Mouse (Mus musculus) adrenal gland, adult 18-20 months (tissue): ENCODE data around the gene a. TPM values are rescaled to one million over a fixed set of nuclear protein-coding genes. Genes with fewer than 3 reads are reported as not detected.
"Not testable (repeated sequence)": the region's sequence is repeated elsewhere in the genome, so short reads cannot be mapped to it uniquely, and the experiment has no call there.

Experiments used
- DNase-seq, 2 experiments: peaks; one replicate each; pipeline ENCODE4 v3.0.0; 2021 to 2022; ENCODE audit warnings: low spot score in 2 of 2
- total RNA-seq, 2 experiments: library from RNA; stranded (reverse); gene quantifications; 1 replicate in 1 of 2; 2 replicates in 1 of 2; pipeline ENCODE4 v1.2.3; 2021

Gene a
- total RNA-seq, 2 experiments from 2014 or later, result not detected

- DNase-seq, result no peak
Measured at GRCm38 (mm10) chr2:154917866-154918641, 126.9 kb downstream of the a start.

DNA sequence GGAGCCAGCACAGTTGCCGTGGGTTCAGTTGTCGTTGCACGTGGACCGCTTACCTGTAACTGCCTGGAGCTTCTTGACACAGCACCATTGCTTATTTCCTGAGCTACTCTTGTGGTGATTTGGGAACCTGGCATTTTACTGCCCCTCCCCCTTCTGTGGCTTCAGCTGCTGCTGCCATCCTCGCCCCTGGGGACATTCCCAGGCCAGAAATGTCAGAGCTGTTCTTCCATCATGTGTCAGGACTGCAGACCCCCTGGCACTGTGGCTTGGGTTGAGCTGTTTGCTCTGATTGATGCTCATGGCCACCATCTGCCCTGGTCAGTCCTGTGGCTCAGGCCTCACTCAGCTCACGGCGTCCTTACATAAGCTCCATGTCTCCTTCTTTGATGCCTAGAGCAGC, 129.7 kb downstream of the a start:
- DNase-seq, result no peak

DNA sequence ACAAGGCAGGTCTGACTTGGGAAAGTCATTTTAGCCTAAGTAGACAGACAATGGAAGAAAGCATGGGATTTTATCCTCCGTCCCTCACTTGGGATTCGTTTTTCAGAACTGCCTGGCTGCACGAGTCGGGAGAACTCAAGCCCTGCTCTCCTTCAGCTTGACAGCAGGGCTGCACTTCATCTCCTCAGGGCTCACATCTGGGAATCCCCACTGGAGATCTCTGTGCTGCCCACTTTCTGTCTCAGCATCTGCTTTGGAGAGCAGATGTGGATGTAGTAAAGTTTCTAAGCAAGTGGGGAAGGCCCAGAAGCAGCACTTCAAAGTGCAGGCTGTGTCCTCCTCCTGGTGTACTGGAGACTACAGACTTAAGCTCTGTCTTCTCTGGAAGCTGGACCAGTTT, 130.9 kb downstream of the a start:
- not testable (repeated sequence) for DNase-seq

- DNase-seq, result no peak
Measured at GRCm38 (mm10) chr2:154925411-154926031, 134.3 kb downstream of the a start.

- DNase-seq, result no peak
Measured at GRCm38 (mm10) chr2:154926843-154927242, 135.6 kb downstream of the a start.

GRCm38 (mm10) chr2:154928298-154928697, 137.1 kb downstream of the a start:
- DNase-seq, result no peak

- no peak for DNase-seq
Measured at GRCm38 (mm10) chr2:154933884-154934283, 142.7 kb downstream of the a start.

DNA sequence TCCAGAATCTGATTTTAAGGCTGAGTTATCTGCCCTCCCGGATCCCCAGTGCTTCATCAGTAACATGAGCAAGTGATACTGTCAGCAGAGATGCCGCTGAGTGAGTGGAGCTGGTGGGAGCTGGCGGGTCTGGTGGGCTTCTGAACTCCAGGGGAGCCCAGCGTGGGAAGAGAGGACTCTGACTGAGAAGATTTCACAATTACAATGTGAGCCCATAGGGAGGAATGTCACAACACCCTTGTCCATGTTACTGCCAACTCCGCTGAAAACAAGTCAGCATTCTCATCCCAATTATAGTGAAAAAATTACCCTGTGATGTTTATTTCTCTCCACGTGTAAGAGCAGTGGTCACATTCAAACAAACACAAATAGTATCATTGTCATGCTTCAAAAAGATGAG, 144.9 kb downstream of the a start:
- no peak for DNase-seq

GRCm38 (mm10) chr2:154936536-154937155, 145.4 kb downstream of the a start:
- no peak for DNase-seq

DNA sequence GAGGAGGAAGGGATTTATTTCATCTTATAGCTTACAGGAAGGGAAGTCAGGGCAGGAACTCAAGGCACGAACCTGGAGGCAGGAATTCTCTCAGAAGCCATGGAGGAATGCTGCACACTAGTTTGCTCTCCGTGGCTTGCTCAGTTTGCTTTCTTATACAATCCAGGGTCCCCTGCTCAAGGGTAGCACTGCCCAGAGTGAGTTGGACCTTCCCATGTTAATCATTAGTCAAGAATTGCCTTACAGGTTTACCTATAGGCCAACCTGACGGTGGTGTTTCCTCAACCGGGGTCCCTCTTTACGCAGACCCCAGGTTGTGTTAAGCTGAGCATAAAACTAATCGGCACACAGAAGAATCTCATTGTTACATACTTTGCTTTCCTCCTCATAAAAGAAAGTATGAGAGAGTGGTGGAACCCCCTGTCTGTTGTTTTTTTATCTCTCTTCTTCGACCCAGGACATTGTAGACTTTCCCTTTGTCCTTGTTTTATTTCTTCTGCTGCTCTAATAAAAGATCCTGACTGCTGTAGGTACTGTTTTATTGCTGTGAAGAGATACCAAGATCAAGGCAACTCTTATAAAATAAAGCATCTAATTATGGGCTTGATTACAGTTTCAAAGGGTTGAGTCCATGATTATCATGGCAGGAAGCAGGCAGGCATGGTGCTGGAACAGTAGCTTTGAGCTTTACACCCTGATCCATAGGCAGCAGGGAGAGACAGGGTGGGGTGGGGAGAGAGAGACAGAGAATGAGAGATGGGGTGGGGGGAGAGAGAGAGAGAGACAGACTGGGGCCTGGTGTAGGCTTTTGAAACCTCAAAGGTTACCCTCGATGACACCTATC, 146.6 kb downstream of the a start:
- no peak for DNase-seq

GRCm38 (mm10) chr2:154941952-154942351, 150.8 kb downstream of the a start:
- DNase-seq, result no peak

DNA sequence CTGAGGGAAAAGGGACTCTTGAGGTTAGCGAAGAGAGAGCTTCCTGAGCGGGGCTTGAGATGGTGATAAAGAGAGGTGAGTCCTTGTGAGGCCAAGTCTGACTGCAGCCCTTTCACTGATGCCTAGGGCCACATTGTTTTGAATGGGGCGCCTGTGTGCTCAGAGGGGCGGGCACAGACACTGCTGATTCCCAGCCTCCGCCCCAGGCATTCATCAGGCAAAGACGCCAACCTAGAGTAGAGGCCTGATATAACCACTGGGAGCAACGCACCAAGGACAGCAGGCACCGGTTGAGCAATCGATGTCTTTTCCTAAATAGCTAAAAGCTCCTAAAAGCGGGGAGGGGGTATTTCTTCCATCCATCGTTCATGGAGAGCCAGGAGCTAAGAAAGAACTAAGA, 151.3 kb downstream of the a start:
- no peak for DNase-seq

DNA sequence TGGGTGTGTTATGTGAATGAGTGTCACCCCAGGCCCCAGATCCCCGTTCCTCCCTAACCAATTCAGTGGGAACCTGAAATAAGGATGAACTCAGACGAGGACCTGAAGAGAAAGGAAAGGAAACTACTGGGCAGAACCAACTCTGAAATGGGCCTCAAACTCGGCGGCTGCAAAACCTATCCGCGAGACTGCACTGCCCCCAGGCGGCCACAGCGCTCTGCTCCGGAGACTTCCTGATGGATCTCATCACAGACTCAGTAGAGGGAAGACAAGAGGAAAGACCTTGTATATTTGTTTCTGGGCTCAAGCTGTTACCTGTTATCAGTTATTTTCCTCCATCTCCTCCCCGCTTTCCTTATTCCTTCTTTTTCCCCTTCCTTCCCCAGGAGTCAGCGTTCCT, 151.9 kb downstream of the a start:
- DNase-seq, result peak; percentile 83 to 90

GRCm38 (mm10) chr2:154946921-154947320, 155.7 kb downstream of the a start:
- DNase-seq, result no peak

DNA sequence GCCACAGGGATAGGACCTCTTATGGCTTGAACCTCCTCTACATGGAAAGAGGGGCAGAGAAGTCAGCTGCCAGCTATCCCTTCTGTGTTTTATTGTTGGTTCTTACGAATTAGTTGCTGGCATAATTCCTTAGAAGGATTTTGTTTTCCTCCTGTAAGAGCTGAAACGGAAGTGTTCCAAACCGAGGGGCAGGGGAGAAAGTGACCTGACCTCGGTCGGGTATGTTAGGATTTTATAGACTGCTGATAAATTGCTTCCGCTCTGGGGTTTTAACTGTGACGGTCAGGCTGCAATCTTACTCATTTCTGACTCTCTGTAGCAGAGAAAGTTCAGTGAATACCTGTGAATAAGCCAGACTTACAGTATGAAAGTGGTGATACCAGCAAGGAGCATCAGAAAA, 158.2 kb downstream of the a start:
- DNase-seq, result no peak

DNA sequence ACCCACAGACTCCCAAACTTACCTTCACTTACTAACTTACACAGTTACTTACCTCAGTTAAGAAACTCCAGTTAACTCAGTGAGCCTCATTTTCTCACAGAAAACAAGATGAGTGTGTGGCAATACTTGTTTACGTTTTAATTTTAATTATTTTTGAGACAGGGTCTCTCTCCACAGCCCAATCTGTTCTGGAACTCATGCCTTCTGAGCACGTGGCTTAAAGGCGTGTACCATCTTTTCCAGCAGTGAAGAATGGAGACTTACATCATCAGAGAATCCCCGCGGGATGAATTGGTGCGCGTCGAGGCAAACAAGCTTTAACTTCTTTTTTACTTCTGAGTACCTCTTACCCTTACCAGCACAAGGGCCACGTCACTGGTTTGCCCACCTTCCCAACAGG, 158.7 kb downstream of the a start:
- DNase-seq, result no peak

DNA sequence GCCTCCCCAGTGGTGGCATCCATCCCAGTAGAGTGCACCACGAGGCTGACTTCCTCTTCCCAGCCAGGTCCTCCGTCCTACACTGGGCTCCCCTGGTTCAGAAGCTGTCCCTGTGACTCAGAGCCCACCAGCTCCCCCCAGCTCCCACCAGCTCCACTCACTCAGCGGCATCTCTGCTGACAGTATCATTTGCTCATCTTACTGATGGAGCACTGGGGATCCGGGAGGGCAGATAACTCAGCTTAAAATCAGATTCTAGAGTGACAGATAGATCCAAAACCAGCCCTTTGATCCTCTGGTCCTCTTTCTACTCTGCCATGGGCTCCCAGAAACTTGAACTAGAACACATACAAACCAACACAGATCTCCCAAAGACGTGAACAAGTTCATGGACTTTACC, 159.4 kb downstream of the a start:
- DNase-seq, result no peak

- DNase-seq, result no peak
Measured at GRCm38 (mm10) chr2:154959486-154959885, 168.3 kb downstream of the a start.

DNA sequence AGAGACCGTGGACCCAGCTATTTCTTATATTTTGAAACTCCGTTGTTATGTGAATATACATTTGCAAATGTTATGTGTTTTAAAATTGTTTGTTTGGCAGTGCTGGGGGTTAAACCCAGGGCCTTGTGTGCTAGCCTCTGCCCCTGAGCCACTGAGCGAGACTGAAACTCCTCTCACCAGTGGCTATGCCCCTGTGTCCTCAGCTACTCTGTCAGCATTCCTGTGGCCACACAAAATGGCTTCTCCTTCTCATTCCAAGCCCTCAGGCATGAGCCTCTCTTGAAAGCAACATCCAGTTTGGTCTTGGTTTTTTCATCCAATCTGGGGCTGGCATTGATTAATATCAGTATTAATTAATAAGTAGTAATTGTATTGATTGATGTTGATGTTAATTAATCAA, 168.7 kb downstream of the a start:
- no peak for DNase-seq

DNA sequence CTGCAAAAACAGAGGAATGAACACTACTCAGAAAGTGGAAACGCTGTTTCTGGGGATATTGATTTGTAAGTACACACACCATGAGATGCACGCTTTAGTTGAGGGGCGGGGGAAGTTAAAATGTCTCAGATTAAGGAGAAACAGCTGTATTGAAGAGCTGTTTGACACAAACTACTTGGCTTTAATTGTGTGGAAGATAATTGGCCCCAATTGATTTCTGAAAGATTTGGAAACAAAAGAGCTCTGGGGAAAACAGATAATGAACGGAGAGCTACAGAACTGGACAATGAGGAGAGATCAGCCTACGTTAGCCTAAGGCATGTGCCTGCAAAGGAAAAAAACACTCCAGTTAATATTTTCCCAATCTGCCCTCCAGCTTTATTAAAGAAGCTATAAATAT, 172.0 kb downstream of the a start:
- DNase-seq, result no peak

DNA sequence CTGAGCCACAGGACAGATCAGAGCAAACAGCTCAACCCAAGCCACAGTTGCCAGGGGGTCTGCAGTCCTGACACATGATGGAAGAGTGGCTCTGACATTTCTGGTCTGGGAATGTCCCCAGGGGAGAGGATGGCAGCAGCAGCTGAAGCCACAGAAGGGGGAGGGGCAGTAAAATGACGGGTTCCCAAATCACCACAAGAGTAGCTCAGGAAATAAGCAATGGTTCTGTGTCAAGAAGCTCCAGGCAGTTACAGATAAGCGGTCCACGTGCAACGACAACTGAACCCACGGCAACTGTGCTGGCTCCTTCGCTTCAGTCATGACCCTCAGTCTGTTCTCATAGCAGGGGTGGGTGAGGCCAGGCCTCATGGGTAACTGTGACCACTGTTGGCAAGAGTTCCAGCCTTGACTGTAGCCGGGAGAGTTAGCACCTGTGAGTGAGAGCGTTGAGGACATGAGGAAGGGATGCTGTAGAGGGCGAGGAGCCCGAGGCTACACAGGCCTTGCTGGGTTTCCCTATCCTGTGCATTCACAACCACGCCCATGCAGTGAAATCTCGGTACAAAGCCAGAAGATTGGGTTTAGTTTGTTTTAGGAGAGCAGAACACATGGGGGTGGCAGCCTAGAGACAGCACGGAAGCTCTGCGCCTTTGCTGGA, 178.7 kb downstream of the a start:
- DNase-seq, result not testable (repeated sequence)
